Mouse (Mus musculus) intestine, embryonic 15.5 days (tissue): ENCODE measurements around the gene Atxn1. TPM values are rescaled to one million over a fixed set of nuclear protein-coding genes. Genes with fewer than 3 reads are reported as not detected.

Experiments
- ATAC-seq: fragments of 200-750 bp; cut with Nextera tagmentation; 2 replicates; pipeline ENCODE4 v1.8.0; 2017; ENCODE audit warnings: moderate TSS enrichment, moderate library complexity
- H3K27ac ChIP-seq: fragments of 300-500 bp; sonication (generic); 2 replicates; pipeline ENCODE4 v1.5.1; 2015; ENCODE audit warnings: mild to moderate bottlenecking, inconsistent platforms
- H3K27me3 ChIP-seq: fragments of 300-500 bp; sonication (generic); replicated peaks from 2 replicates; pipeline ENCODE4 v1.6.1; 2015; ENCODE audit warnings: inconsistent platforms
- H3K36me3 ChIP-seq: fragments of 300-500 bp; sonication (generic); 2 replicates; pipeline ENCODE4 v1.6.1; 2015; ENCODE audit warnings: inconsistent platforms
- H3K4me1 ChIP-seq: fragments of 300-500 bp; sonication (generic); replicated peaks from 2 replicates; pipeline ENCODE4 v1.6.1; 2015; ENCODE audit warnings: inconsistent platforms
- H3K4me2 ChIP-seq: fragments of 300-500 bp; sonication (generic); replicated peaks from 2 replicates; pipeline ENCODE4 v1.6.1; 2015; ENCODE audit warnings: mild to moderate bottlenecking, inconsistent platforms
- H3K4me3 ChIP-seq: fragments of 300-500 bp; sonication (generic); replicated peaks from 2 replicates; pipeline ENCODE4 v1.5.1; 2015; ENCODE audit warnings: inconsistent platforms
- H3K9ac ChIP-seq: fragments of 300-500 bp; sonication (generic); 2 replicates; pipeline ENCODE4 v1.6.1; 2015; ENCODE audit warnings: inconsistent platforms
- H3K9me3 ChIP-seq: fragments of 300-500 bp; sonication (generic); 2 replicates; pipeline ENCODE4 v1.6.1; 2016; ENCODE audit warnings: inconsistent platforms
- WGBS: fragments of 180-500 bp; shearing (Covaris S2); methylation state at CpG from one replicate; pipeline ENCODE4 v1.1.7; 2015; 5-methylcytosine and 5-hydroxymethylcytosine counted together
- polyA plus RNA-seq: library from polyadenylated mRNA; unstranded; fragments of >200 nt; fragmentation: Nextera tagmentation; extraction: Ambion mirVana; gene quantifications from 2 replicates; pipeline ENCODE4 v1.2.1, GENCODE M21; 2015

The Atxn1 gene
- polyA plus RNA-seq, 1 experiment from 2014 or later, result 5.7 TPM

- no peaks in the 10 kb centered on the region for H3K36me3 ChIP-seq
- no peaks in the 10 kb centered on the region for H3K4me1 ChIP-seq
- H3K9ac ChIP-seq, result no peak overlapping the region
- no peaks in the 10 kb centered on the region for H3K9me3 ChIP-seq
- no peaks in the 10 kb centered on the region for H3K27me3 ChIP-seq
- no peak overlapping the region for H3K4me3 ChIP-seq
- WGBS, result 45% methylated on average over 3 of the region's 3 CpGs
- H3K4me2 ChIP-seq, result no peak overlapping the region
- H3K27ac ChIP-seq, result no peak overlapping the region
- no peak for ATAC-seq
Observed at GRCm38 (mm10) chr13:45974651-45975050, 9.8 kb upstream of the Atxn1 start.

GRCm38 (mm10) chr13:45973972-45974490 is 9.2 kb upstream of the Atxn1 start:
- Histone ChIP-seq H3K27ac (no peak overlapping the region), H3K9ac (no peak overlapping the region), H3K4me3 (no peak overlapping the region), H3K4me1 (no peaks in the 10 kb centered on the region), H3K9me3 (no peaks in the 10 kb centered on the region), H3K27me3 (no peaks in the 10 kb centered on the region), H3K4me2 (no peak overlapping the region), H3K36me3 (no peaks in the 10 kb centered on the region)
- no peak for ATAC-seq
- 38% methylated on average over 7 of the region's 7 CpGs for WGBS

- H3K9ac ChIP-seq, result no peak overlapping the region
- WGBS, result 56% methylated on average over 12 of the region's 12 CpGs
- H3K9me3 ChIP-seq, result no peaks in the 10 kb centered on the region
- no peaks in the 10 kb centered on the region for H3K27me3 ChIP-seq
- no peak overlapping the region for H3K4me2 ChIP-seq
- 0 out of 2 replicates have a peak, but pooled peaks have one; percentile 37 for ATAC-seq
- peaks cover 5% of the 10 kb centered on the region; the same call in 1 of the 2 replicates for H3K4me1 ChIP-seq
- H3K4me3 ChIP-seq, result no peak overlapping the region
- no peaks in the 10 kb centered on the region for H3K36me3 ChIP-seq
- H3K27ac ChIP-seq, result no peak overlapping the region
Observed at GRCm38 (mm10) chr13:45970920-45971536, 6.2 kb upstream of the Atxn1 start.

GRCm38 (mm10) chr13:45968206-45968605 is 3.4 kb upstream of the Atxn1 start:
- no peak for ATAC-seq
- peaks cover 9% of the 10 kb centered on the region; the same call in 1 of the 2 replicates for H3K4me1 ChIP-seq
- 72% methylated on average over 4 of the region's 4 CpGs for WGBS

GRCm38 (mm10) chr13:45967371-45967770 is 2.6 kb upstream of the Atxn1 start:
- 43% methylated on average over 3 of the region's 3 CpGs for WGBS
- H3K4me1 ChIP-seq, result peaks cover 12% of the 10 kb centered on the region
- no peak overlapping the region for H3K4me3 ChIP-seq
- H3K36me3 ChIP-seq, result no peaks in the 10 kb centered on the region
- no peak overlapping the region for H3K27ac ChIP-seq
- H3K4me2 ChIP-seq, result no peak overlapping the region
- no peaks in the 10 kb centered on the region for H3K9me3 ChIP-seq
- H3K27me3 ChIP-seq, result no peaks in the 10 kb centered on the region
- ATAC-seq, result no peak
- no peak overlapping the region for H3K9ac ChIP-seq

More at GRCm38 (mm10) chr13:45968206-45968605, 3.4 kb upstream of the Atxn1 start:
- H3K27ac ChIP-seq, result no peak overlapping the region
- H3K4me3 ChIP-seq, result no peak overlapping the region
- no peaks in the 10 kb centered on the region for H3K27me3 ChIP-seq
- no peaks in the 10 kb centered on the region for H3K9me3 ChIP-seq
- H3K4me2 ChIP-seq, result no peak overlapping the region
- no peaks in the 10 kb centered on the region for H3K36me3 ChIP-seq
- no peak overlapping the region for H3K9ac ChIP-seq

GRCm38 (mm10) chr13:45966586-45966985 is 1.8 kb upstream of the Atxn1 start:
- H3K27ac ChIP-seq, result 0 out of 2 replicates have a peak overlapping the region, but pooled peaks have one; percentile 27
- H3K36me3 ChIP-seq, result no peaks in the 10 kb centered on the region
- peak overlapping the region; percentile 93 for H3K4me2 ChIP-seq
- no peak overlapping the region for H3K9ac ChIP-seq
- H3K4me3 ChIP-seq, result peak overlapping the region; percentile 4; the same call in 1 of the 2 replicates
- ATAC-seq, result no peak
- H3K27me3 ChIP-seq, result no peaks in the 10 kb centered on the region
- H3K9me3 ChIP-seq, result no peaks in the 10 kb centered on the region
- peaks cover 20% of the 10 kb centered on the region for H3K4me1 ChIP-seq
- WGBS, result 2% methylated on average over 14 of the region's 14 CpGs

GRCm38 (mm10) chr13:45965594-45966432 is 1.0 kb upstream of the Atxn1 start:
- Histone ChIP-seq H3K4me2 (peak overlapping the region; percentile 93), H3K9ac (peak overlapping the region; percentile 60), H3K27ac (peak overlapping the region; percentile 91), H3K4me3 (peak overlapping the region; percentile 91), H3K4me1 (peaks cover 21% of the 10 kb centered on the region), H3K27me3 (no peaks in the 10 kb centered on the region), H3K36me3 (no peaks in the 10 kb centered on the region), H3K9me3 (no peaks in the 10 kb centered on the region)
- peak; percentile 6 for ATAC-seq
- WGBS, result under 1% methylated on average over 41 of the region's 41 CpGs

- ATAC-seq, result peak; percentile 42
- peak overlapping the region; percentile 93 for H3K4me2 ChIP-seq
- peak overlapping the region; percentile 91 for H3K27ac ChIP-seq
- H3K4me1 ChIP-seq, result peaks cover 26% of the 10 kb centered on the region
- no peaks in the 10 kb centered on the region for H3K27me3 ChIP-seq
- H3K36me3 ChIP-seq, result no peaks in the 10 kb centered on the region
- 0% methylated on average over 33 of the region's 39 CpGs for WGBS
- peak overlapping the region; percentile 91 for H3K4me3 ChIP-seq
- peak overlapping the region; percentile 92 for H3K9ac ChIP-seq
- H3K9me3 ChIP-seq, result no peaks in the 10 kb centered on the region
Observed at GRCm38 (mm10) chr13:45964331-45964852, 416 bp downstream of the Atxn1 start.

GRCm38 (mm10) chr13:45963497-45964330 is 1.1 kb downstream of the Atxn1 start:
- Histone ChIP-seq H3K36me3 (no peaks in the 10 kb centered on the region), H3K4me1 (peaks cover 26% of the 10 kb centered on the region), H3K27ac (peak overlapping the region; percentile 91), H3K27me3 (no peaks in the 10 kb centered on the region), H3K9ac (peak overlapping the region; percentile 92), H3K4me2 (peak overlapping the region; percentile 93), H3K9me3 (no peaks in the 10 kb centered on the region), H3K4me3 (peak overlapping the region; percentile 91)
- under 1% methylated on average over 69 of the region's 95 CpGs for WGBS
- ATAC-seq, result peak; percentile 65

GRCm38 (mm10) chr13:45962776-45963175 is 2.0 kb downstream of the Atxn1 start:
- ATAC-seq, result no peak
- 7% methylated on average over 5 of the region's 5 CpGs for WGBS
- Histone ChIP-seq H3K27ac (no peak overlapping the region), H3K36me3 (no peaks in the 10 kb centered on the region), H3K4me2 (peak overlapping the region; percentile 93), H3K4me1 (peaks cover 26% of the 10 kb centered on the region), H3K9me3 (no peaks in the 10 kb centered on the region), H3K4me3 (peak overlapping the region; percentile 91), H3K27me3 (no peaks in the 10 kb centered on the region), H3K9ac (peak overlapping the region; percentile 92; the same call in 1 of the 2 replicates)

GRCm38 (mm10) chr13:45961871-45962630 is 2.8 kb downstream of the Atxn1 start:
- ATAC-seq, result no peak
- H3K27ac ChIP-seq, result no peak overlapping the region
- no peak overlapping the region for H3K4me3 ChIP-seq

More at GRCm38 (mm10) chr13:45961871-45962630, 2.8 kb downstream of the Atxn1 start:
- no peaks in the 10 kb centered on the region for H3K9me3 ChIP-seq
- peak overlapping the region; percentile 93; the same call in 1 of the 2 replicates for H3K4me2 ChIP-seq
- whole genome bisulfite sequencing, result 40% methylated on average over 9 of the region's 9 CpGs
- no peaks in the 10 kb centered on the region for H3K36me3 ChIP-seq
- no peaks in the 10 kb centered on the region for H3K27me3 ChIP-seq
- H3K4me1 ChIP-seq, result peaks cover 26% of the 10 kb centered on the region
- H3K9ac ChIP-seq, result no peak overlapping the region; the same call in 1 of the 2 replicates
